Mouse (Mus musculus) left cerebral cortex, postnatal 14 days (tissue): Measurements from ENCODE around the gene Prkx. TPM values are rescaled to one million over a fixed set of nuclear protein-coding genes. Genes with fewer than 3 reads are reported as not detected.

ENCODE experiments used
- total RNA-seq, 2 experiments: library from RNA; stranded (reverse); gene quantifications; 2 replicates each; pipeline ENCODE4 v1.2.3; 2021

Gene Prkx
- total RNA-seq, 2 experiments from 2014 or later: 8.7 to 9.7 TPM

Other genes starting within 250 kb of the Prkx start
- not detected for gene Pbsn, start 57.3 kb upstream of the Prkx start, total RNA-seq
- not detected for gene Gm14744, start 68.5 kb upstream of the Prkx start, total RNA-seq
- not detected for gene 5430402E10Rik, start 128.8 kb upstream of the Prkx start, total RNA-seq